Mouse (Mus musculus): ENCODE results near the gene Tex19.2.
A peak's percentile ranks its signal among the peaks of the same experiment; 100 is the strongest.

Tex19.2 gene

GRCm38 (mm10) chr11:121118577-121118976 lies at the start of gene Tex19.2:
Gene Tex19.2, minus strand, starts transcription at chr11:121118677.
- DNase-seq (ENCODE audit: low read depth, low spot score), result no peak

- DNase-seq (ENCODE audit: low read depth, low spot score), result no peak
Observed at GRCm38 (mm10) chr11:121163751-121164150, 45.3 kb upstream of the Tex19.2 start.

GRCm38 (mm10) chr11:121160636-121161346 lies 42.3 kb upstream of the Tex19.2 start:
- no peak for DNase-seq (ENCODE audit: low read depth, low spot score)

DNA sequence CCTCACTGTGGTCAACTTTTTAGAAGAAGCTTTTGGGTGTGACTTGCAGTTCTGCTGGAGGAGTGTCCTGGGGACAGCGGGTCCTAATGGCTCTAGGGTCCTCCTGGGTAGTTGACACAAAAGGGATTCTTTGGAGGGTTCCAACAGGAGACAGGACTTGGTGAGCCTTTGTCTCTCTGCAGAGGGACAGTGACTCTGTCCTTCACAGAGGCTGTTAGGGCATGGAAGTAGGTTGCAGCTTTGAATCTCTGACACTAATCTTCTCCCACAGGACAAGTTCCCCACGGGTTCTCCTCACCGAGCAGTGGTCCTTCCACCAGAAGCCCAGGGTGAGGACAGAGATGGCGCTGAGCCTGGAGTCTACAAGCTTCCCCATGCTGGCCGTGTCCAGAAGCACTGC lies 41.5 kb upstream of the Tex19.2 start, which contains the start of gene Uts2r:
TSS of gene Uts2r (plus strand) at position 301 of the 400 bp plus-strand sequence.
- DNase-seq (ENCODE audit: low read depth, low spot score), result no peak

DNA sequence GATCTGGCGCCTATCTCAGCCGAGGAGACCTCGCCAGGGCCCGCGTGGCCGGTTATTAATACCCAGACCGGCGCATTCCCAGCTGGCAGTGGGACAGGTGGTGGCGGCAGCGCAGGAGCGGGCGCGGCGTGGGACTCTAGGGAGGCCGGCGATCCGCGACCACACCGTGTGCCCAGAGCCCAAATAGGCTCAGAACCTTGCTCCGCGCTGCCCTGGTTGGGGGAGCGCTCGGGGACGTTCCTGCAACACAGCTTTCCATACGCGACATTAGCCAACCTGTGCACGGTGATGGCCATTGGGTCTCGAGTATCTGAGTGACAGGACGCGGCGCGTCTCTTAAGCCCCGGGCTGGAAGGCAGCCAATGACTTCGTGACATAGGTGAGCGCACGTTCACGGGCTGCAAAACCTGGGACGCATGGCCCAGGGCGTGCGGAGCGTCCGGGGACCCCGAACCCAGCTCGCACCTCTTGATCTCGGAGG lies 38.0 kb upstream of the Tex19.2 start:
- no peak for DNase-seq (ENCODE audit: low read depth, low spot score)

- no peak for DNase-seq (ENCODE audit: low read depth, low spot score)
Observed at GRCm38 (mm10) chr11:121154203-121154602, 35.7 kb upstream of the Tex19.2 start.

- DNase-seq (ENCODE audit: low read depth, low spot score), result peak; percentile 33
Observed at GRCm38 (mm10) chr11:121148193-121148592, 29.7 kb upstream of the Tex19.2 start.

DNA sequence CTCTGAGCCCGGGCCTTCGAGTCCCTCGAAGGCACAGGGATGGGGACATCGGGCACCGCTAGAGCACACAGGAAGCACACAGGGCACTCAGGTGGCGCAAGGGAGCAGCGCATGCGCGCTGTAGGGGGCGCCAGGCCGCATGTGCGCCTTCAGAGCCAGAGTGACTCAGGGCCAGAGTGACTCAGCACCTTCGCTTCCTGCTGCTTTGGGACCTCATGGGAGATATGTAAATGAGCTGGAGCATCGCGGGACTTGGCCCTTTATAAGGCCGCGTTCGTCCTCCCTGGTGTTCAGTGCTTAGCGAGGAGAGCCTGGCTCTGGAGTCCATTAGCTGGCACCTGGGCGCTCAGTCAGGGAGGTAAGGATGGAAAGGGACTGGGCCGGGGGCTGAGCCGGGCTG lies 27.4 kb upstream of the Tex19.2 start, which contains the start of gene Tex19.1:
TSS of gene Tex19.1 (plus strand) at position 279 of the 400 bp plus-strand sequence.
- DNase-seq (ENCODE audit: low read depth, low spot score), result peak; percentile 11

DNA sequence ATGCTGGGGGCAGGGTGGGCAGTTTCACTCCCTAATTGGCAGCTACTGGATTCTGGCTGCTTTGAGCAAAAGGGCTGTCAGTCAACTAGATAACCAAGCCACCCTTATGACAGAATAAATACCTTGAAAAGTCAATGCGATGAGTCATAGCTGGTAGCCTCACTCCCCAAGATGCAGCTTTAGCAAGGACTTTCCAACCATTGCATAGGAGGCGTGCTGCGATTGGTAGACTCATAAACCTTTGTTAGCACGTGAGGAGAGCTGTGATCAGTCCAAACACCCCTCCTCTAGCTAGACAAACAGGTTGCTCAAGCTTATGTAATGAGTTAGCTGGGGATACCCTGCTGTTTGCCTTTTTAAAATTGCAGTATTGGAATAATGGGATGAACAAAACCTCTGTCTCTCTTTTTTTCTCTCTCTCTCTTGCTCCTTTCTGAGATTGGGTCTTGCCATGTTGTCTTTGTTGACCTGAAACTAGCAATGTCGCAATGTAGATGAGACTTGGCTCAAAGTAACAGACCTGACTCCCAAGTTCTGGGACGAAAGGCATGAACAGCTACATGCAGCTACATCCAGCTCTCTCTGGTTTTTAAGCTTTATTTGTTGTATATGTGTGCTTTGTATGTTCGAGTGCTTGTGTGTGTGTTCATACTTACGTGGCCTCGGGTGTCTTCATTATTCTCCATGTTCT lies 25.0 kb upstream of the Tex19.2 start:
- no peak for DNase-seq (ENCODE audit: low read depth, low spot score)

GRCm38 (mm10) chr11:121138732-121139131 lies 20.3 kb upstream of the Tex19.2 start:
- no peak for DNase-seq (ENCODE audit: low read depth, low spot score)

DNA sequence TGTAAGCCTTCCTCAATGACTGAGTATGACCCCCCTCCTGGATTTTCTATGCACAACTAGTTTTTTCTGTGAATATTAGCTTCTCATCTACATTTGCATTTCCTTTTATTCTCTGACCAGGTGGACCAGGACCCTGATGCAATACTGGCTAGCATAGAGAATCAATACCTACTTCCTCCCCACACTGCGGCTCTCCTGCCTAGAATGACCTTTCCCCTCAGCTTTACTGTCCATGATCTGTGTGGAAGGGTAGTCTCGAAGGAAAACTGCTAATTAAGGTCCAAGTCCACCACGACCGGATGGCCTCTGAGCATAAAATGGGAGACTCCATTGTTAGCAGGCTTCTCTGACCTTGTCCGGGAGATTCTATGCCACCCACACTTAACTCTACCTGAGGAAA lies 19.2 kb upstream of the Tex19.2 start:
- DNase-seq (ENCODE audit: low read depth, low spot score), result no peak

GRCm38 (mm10) chr11:121134600-121134999 lies 16.1 kb upstream of the Tex19.2 start:
- no peak for DNase-seq (ENCODE audit: low read depth, low spot score)

DNA sequence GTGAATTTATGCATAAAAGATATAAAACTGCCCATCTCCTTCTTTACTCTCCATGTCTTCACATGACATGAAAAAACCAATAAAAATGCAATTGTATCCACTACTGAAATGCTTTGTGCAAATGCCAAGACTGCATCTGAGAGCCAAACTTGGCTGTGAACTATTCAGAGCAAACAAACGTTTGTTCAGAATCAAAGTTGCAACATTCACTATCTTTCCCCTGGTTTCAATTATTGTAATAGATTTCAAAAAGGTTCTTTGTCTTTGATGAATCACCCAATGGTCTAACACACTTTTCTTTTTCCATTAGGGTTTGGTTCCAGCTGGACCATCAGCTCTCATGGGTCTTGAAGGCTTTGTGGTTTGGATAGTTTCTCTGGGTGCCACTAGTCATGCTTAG lies 11.1 kb upstream of the Tex19.2 start:
- no peak for DNase-seq (ENCODE audit: low read depth, low spot score)

DNA sequence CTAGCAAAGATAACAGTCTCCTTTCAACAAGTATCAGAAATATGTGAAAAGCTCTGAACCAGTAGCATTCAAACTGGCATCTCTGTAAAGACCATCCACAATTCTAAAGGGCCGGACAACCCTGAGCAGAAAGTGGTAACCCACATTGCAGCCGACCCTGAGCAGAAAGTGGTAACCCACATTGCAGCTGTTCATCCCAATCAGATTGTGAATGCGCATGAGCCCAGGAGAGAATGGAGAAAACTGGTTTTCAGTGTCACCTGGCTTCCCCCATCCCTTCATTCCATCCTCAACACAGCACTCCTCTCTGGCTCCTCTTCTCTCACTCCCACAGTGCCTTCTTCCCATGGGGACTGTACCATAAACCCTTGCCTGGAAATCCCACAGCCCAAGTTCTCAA lies 9.0 kb upstream of the Tex19.2 start:
- DNase-seq (ENCODE audit: low read depth, low spot score), result no peak

DNA sequence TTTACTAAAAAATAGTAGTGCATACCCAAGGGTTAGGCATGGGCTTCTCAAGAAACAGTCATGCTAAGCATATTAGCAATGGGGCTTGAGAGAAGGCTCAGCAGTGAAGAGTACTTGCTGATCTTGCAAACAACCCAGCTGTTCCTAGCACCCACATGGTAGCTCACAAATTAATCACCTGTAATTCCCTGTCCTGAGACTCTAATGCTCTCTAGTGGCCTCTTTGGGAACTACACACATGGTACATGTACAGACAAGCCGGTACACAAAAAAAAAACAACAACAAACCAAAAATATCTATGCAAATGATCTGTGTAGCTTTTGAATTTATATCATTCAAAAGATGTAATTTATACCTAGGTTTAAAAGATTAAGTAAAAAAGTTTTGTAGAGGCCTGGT lies 7.9 kb upstream of the Tex19.2 start:
- DNase-seq (ENCODE audit: low read depth, low spot score), result peak; percentile 72

DNA sequence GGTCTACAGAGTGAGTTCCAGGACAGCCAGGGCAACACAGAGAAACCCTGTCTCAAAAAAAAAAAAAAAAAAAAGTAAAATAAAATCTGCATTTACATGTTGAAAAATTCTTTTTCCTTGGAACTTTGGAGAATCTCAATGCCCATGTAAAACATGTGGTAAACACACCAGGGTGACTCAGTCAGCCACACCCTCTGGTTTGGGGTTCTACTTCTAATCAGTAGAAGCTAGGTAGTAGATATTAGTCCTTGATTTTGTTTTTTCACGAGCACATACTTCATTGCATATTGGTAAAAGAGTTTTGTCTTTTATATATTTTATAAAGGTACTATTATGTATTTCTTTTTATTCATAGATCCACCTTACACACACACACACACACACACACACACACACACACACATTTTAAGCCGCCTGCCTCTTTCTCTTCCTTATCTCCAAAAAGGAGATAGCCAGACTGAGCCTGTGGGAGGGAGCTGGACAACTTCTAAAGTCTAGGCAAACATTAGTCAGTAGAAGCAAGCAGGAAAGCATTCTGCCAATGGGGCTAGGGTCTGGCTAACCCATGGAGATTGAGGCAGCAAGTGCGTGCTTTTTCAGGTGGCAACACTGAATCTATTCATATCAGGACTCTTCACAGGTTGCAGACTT lies 7.2 kb upstream of the Tex19.2 start:
- no peak for DNase-seq (ENCODE audit: low read depth, low spot score)

GRCm38 (mm10) chr11:121123438-121123837 lies 5.0 kb upstream of the Tex19.2 start:
- DNase-seq (ENCODE audit: low read depth, low spot score), result no peak

DNA sequence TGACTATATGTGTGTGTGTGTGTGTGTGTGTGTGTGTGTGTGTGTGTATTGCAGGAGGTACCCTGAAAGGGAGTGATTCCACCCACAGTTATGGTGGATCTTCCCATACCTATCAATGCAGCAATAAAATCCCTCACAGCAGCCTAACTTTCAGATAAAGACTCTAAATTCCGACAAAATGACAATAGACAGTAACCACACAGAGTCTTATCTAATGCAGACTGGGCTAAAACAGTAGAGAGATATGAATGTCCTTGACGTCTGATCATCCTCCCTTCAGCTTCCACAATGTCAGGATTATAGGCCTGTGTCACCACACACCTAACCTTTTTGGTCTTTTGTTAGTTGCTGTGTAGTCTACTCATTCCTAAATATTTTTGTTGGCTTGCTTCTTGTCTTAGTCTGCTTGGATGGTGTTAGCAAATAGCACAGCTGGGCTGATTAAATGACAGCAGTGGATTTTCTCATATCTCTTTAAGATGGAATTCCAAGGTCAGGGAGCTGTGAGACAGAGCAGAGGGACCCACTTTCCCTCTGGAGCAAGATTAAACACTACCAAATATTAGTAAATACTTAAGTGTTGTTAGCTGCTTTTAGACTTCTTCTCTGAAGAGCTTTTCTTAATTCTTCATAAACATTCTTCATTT lies 3.7 kb upstream of the Tex19.2 start:
- no peak for DNase-seq (ENCODE audit: low read depth, low spot score)

- DNase-seq (ENCODE audit: low read depth, low spot score), result no peak
Observed at GRCm38 (mm10) chr11:121121151-121121550, 2.7 kb upstream of the Tex19.2 start.

GRCm38 (mm10) chr11:121118106-121118505 lies 371 bp downstream of the Tex19.2 start:
- DNase-seq (ENCODE audit: low read depth, low spot score), result peak; percentile 14

DNA sequence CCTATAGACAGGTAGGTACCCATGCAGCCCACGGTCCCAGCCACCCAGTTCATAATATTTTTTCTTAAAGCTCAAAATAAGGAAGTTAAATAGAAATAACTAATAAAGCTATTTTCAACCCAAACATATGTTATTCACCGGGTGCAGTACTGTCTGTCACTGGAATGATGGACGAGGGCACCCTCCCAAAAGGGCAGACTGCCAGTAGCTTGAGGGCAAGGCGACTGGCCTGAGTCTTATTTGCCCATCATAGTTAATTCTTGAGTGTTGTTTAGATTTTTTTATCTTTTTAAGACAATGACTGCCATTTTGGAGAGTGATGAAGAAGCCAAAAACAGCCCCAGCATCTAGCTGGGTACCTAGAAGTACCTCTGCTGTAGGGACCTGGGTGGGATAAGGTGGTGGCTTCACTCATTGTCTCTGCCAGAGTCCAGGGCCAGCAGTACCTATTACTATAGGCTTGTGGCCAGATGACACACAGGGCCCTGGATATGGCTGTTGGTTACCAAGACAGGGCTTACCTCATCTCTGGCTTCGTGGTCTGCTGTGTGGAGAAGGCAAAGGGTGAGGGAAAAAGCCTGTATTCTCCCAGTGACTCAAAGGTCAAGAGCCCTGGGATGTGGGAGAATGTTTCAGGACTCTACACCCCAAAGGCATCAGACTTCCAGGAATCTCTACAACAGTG lies 6.2 kb downstream of the Tex19.2 start:
- no peak for DNase-seq (ENCODE audit: low read depth, low spot score)

Measured in A20 (cell line).